Mouse (Mus musculus) myocyte (in vitro differentiated cells): ENCODE measurements around the gene Csrp2. TPM values are rescaled to one million over a fixed set of nuclear protein-coding genes. Genes with fewer than 3 reads are reported as not detected.

ENCODE experiments used
- H3K27me3 ChIP-seq: one replicate; pipeline ENCODE4 v1.6.1; 2011; ENCODE audit not compliant: control insufficient read depth, insufficient read depth, insufficient read length
- H3K36me3 ChIP-seq: one replicate; pipeline ENCODE4 v1.6.1; 2011; ENCODE audit not compliant: control insufficient read depth, insufficient read depth
- H3K4me2 ChIP-seq: one replicate; pipeline ENCODE4 v1.6.1; 2011; ENCODE audit warnings: low read depth, control low read depth
- H3K4me3 ChIP-seq: one replicate; pipeline ENCODE4 v1.5.1; 2011; ENCODE audit warnings: mild to moderate bottlenecking, control low read depth, moderate library complexity
- H3K79me2 ChIP-seq: one replicate; pipeline ENCODE4 v1.6.1; 2011; ENCODE audit not compliant: control insufficient read depth, insufficient read depth
- H3ac ChIP-seq: one replicate; pipeline ENCODE4 v1.6.1; 2011; ENCODE audit not compliant: control insufficient read depth, insufficient read length
- CEBPB ChIP-seq: IDR thresholded peaks from 2 replicates; pipeline ENCODE4 v1.6.1; 2011; ENCODE audit warnings: mild to moderate bottlenecking, moderate library complexity; ENCODE audit not compliant: poor library complexity, insufficient read depth, severe bottlenecking
- E2F4 ChIP-seq: IDR thresholded peaks from one replicate; pipeline ENCODE4 v1.6.1; 2011; ENCODE audit warnings: mild to moderate bottlenecking, control low read depth, moderate library complexity; ENCODE audit not compliant: insufficient read depth
- MAX ChIP-seq: IDR thresholded peaks from one replicate; pipeline ENCODE4 v1.6.1; 2011; ENCODE audit warnings: low read depth, mild to moderate bottlenecking, control low read depth
- MYOD1 ChIP-seq, 3 experiments: IDR thresholded peaks; one replicate each; pipeline ENCODE4 v1.6.1; 2011; ENCODE audit warnings: control low read depth in 2 of 3, low read depth in 2 of 3, mild to moderate bottlenecking in 2 of 3, moderate library complexity in 1 of 3; ENCODE audit not compliant: insufficient read length in 2 of 3, control insufficient read depth in 1 of 3
- MYOG ChIP-seq, 3 experiments: IDR thresholded peaks; one replicate each; pipeline ENCODE4 v1.6.1; 2011; ENCODE audit warnings: control low read depth in 2 of 3, low read depth in 2 of 3, mild to moderate bottlenecking in 2 of 3; ENCODE audit not compliant: insufficient read length in 2 of 3, control insufficient read depth in 1 of 3, insufficient read depth in 1 of 3
- POLR2A ChIP-seq: IDR thresholded peaks from one replicate; pipeline ENCODE4 v1.6.1; 2011; ENCODE audit warnings: low read depth, mild to moderate bottlenecking, control low read depth, moderate library complexity; ENCODE audit not compliant: insufficient read length
- POLR2AphosphoS2 ChIP-seq: IDR thresholded peaks from one replicate; pipeline ENCODE4 v1.6.1; 2011; ENCODE audit warnings: low read depth, control low read depth; ENCODE audit not compliant: insufficient read length
- REST ChIP-seq: IDR thresholded peaks from one replicate; pipeline ENCODE4 v1.6.1; 2011; ENCODE audit warnings: mild to moderate bottlenecking, control low read depth, moderate library complexity; ENCODE audit not compliant: insufficient read depth, insufficient read length
- SRF ChIP-seq: IDR thresholded peaks from one replicate; pipeline ENCODE4 v1.6.1; 2011; ENCODE audit warnings: low read depth; ENCODE audit not compliant: control insufficient read depth, insufficient read length
- TCF12 ChIP-seq: IDR thresholded peaks from one replicate; pipeline ENCODE4 v1.6.1; 2011; ENCODE audit warnings: mild to moderate bottlenecking, control low read depth; ENCODE audit not compliant: poor library complexity, insufficient read depth, severe bottlenecking
- TCF3 ChIP-seq: IDR thresholded peaks from one replicate; pipeline ENCODE4 v1.6.1; 2011; ENCODE audit warnings: low read depth, control low read depth; ENCODE audit not compliant: insufficient read length
- USF1 ChIP-seq: IDR thresholded peaks from one replicate; pipeline ENCODE4 v1.6.1; 2011; ENCODE audit warnings: low read depth, mild to moderate bottlenecking, control low read depth, moderate library complexity
- polyA plus RNA-seq: library from polyadenylated mRNA; unstranded; fragments of >200 nt; fragmentation: generic; extraction: Trizol; gene quantifications from one replicate; pipeline ENCODE4 v1.2.1, GENCODE M21; 2012; ENCODE audit warnings: missing spikeins

Gene Csrp2
- polyA plus RNA-seq, 1 experiment = 264 TPM

GRCm38 (mm10) chr10:110899744-110900501, 19.7 kb upstream of the Csrp2 start:
- H3K4me3 ChIP-seq = no peak overlapping the region
- no peak for TF ChIP-seq MYOG (IDR thresholded peaks at IDR 0.05; ENCODE audit: control insufficient read depth in 1 of 3, insufficient read depth in 1 of 3, insufficient read length in 2 of 3, low read depth in 2 of 3)
- no peak for TF ChIP-seq MYOD1 (IDR thresholded peaks at IDR 0.05; ENCODE audit: control insufficient read depth in 1 of 3, insufficient read length in 2 of 3, low read depth in 2 of 3)
- TF ChIP-seq SRF = no peak
- no peak for TF ChIP-seq POLR2A
- no peak for TF ChIP-seq USF1
- TF ChIP-seq REST = no peak
- no peak for TF ChIP-seq TCF3
- no peak for TF ChIP-seq E2F4
- no peak for TF ChIP-seq MAX
- no peak for TF ChIP-seq CEBPB
- no peak for TF ChIP-seq POLR2AphosphoS2
- no peak for TF ChIP-seq TCF12
- no peaks in the 10 kb centered on the region for H3K79me2 ChIP-seq
- H3ac ChIP-seq = no peak overlapping the region
- no peak overlapping the region for H3K4me2 ChIP-seq
- H3K36me3 ChIP-seq = no peaks in the 10 kb centered on the region
- no peaks in the 10 kb centered on the region for H3K27me3 ChIP-seq

- Histone ChIP-seq H3K27me3 (no peaks in the 10 kb centered on the region), H3K79me2 (no peaks in the 10 kb centered on the region), H3K36me3 (no peaks in the 10 kb centered on the region), H3ac (no peak overlapping the region), H3K4me3 (no peak overlapping the region), H3K4me2 (no peak overlapping the region)
- TF ChIP-seq MAX = no peak
- TF ChIP-seq MYOD1 (IDR thresholded peaks at IDR 0.05; ENCODE audit: control insufficient read depth in 1 of 3, insufficient read length in 2 of 3, low read depth in 2 of 3) = no peak
- no peak for TF ChIP-seq TCF12
- no peak for TF ChIP-seq USF1
- TF ChIP-seq SRF = no peak
- TF ChIP-seq MYOG (IDR thresholded peaks at IDR 0.05; ENCODE audit: control insufficient read depth in 1 of 3, insufficient read depth in 1 of 3, insufficient read length in 2 of 3, low read depth in 2 of 3) = no peak
- no peak for TF ChIP-seq TCF3
- no peak for TF ChIP-seq POLR2AphosphoS2
- TF ChIP-seq POLR2A = no peak
- no peak for TF ChIP-seq E2F4
- no peak for TF ChIP-seq CEBPB
- no peak for TF ChIP-seq REST
Observed at GRCm38 (mm10) chr10:110903862-110904261, 15.7 kb upstream of the Csrp2 start.

GRCm38 (mm10) chr10:110916666-110917344, 2.8 kb upstream of the Csrp2 start:
- Histone ChIP-seq H3K4me2 (no peak overlapping the region), H3ac (no peak overlapping the region), H3K27me3 (no peaks in the 10 kb centered on the region)

GRCm38 (mm10) chr10:110917521-110917920, 2.1 kb upstream of the Csrp2 start:
- Histone ChIP-seq H3K79me2 (peaks cover 24% of the 10 kb centered on the region), H3K36me3 (no peaks in the 10 kb centered on the region), H3K27me3 (no peaks in the 10 kb centered on the region), H3ac (no peak overlapping the region), H3K4me2 (no peak overlapping the region), H3K4me3 (no peak overlapping the region)
- TF ChIP-seq CEBPB (no peak), POLR2A (no peak), MYOG (IDR thresholded peaks at IDR 0.05; ENCODE audit: control insufficient read depth in 1 of 3, insufficient read depth in 1 of 3, insufficient read length in 2 of 3, low read depth in 2 of 3) (no peak), TCF3 (no peak), MAX (no peak)

More at GRCm38 (mm10) chr10:110916666-110917344, 2.8 kb upstream of the Csrp2 start:
- no peak for TF ChIP-seq POLR2AphosphoS2
- TF ChIP-seq REST = no peak
- no peak for TF ChIP-seq SRF
- no peak for TF ChIP-seq CEBPB
- no peak for TF ChIP-seq TCF3
- TF ChIP-seq POLR2A = no peak
- no peak for TF ChIP-seq MYOG (IDR thresholded peaks at IDR 0.05; ENCODE audit: control insufficient read depth in 1 of 3, insufficient read depth in 1 of 3, insufficient read length in 2 of 3, low read depth in 2 of 3)
- TF ChIP-seq USF1 = no peak
- TF ChIP-seq MAX = no peak
- no peak for TF ChIP-seq MYOD1 (IDR thresholded peaks at IDR 0.05; ENCODE audit: control insufficient read depth in 1 of 3, insufficient read length in 2 of 3, low read depth in 2 of 3)
- TF ChIP-seq E2F4 = no peak
- no peak for TF ChIP-seq TCF12
- H3K36me3 ChIP-seq = no peaks in the 10 kb centered on the region
- peaks cover 17% of the 10 kb centered on the region for H3K79me2 ChIP-seq
- no peak overlapping the region for H3K4me3 ChIP-seq
